Mouse (Mus musculus): ENCODE measurements at regions not wholly inside any gene's neighbourhood (a gene's known extent, or its start where the extent isn't known, plus 50 kb on each side); places are given as distances from the start of the nearest gene placed in this dataset.
A peak's percentile ranks its signal among the peaks of the same experiment; 100 is the strongest.

- WGBS: 52% methylated on average over 5 of the region's 5 CpGs
These were observed 246.6 kb upstream of the Gm4791 start for GRCm38 (mm10) chr9:46751981-46752380.

GRCm38 (mm10) chr9:46749441-46749840 is 249.1 kb upstream of the Gm4791 start:
- Histone ChIP-seq H3K9me3 (replicated peaks) (no peaks in the 10 kb centered on the region), H3K27me3 (no peaks in the 10 kb centered on the region), H3K4me1 (peaks cover 13% of the 10 kb centered on the region), H3K36me3 (no peaks in the 10 kb centered on the region), H3K4me3 (no peak overlapping the region), H3K4me2 (replicated peaks) (no peak overlapping the region), H3K27ac (no peak overlapping the region), H3K9ac (no peak overlapping the region)
- no peak for ATAC-seq (ENCODE audit: low FRiP score)
- 75% methylated on average over 6 of the region's 6 CpGs for whole genome bisulfite sequencing

More at GRCm38 (mm10) chr9:46751981-46752380, 246.6 kb upstream of the Gm4791 start:
- no peak overlapping the region for H3K4me2 ChIP-seq (replicated peaks)
- H3K27me3 ChIP-seq: no peaks in the 10 kb centered on the region
- H3K36me3 ChIP-seq: no peaks in the 10 kb centered on the region
- H3K27ac ChIP-seq: no peak overlapping the region
- H3K9me3 ChIP-seq (replicated peaks): no peaks in the 10 kb centered on the region
- H3K4me3 ChIP-seq: no peak overlapping the region
- peaks cover 13% of the 10 kb centered on the region for H3K4me1 ChIP-seq
- no peak overlapping the region for H3K9ac ChIP-seq
- no peak for ATAC-seq (ENCODE audit: low FRiP score)

GRCm38 (mm10) chr9:46746266-46746665 is 252.3 kb upstream of the Gm4791 start:
- Histone ChIP-seq H3K27me3 (no peaks in the 10 kb centered on the region), H3K4me1 (no peaks in the 10 kb centered on the region), H3K9me3 (replicated peaks) (no peaks in the 10 kb centered on the region), H3K4me3 (no peak overlapping the region), H3K36me3 (no peaks in the 10 kb centered on the region), H3K27ac (no peak overlapping the region), H3K4me2 (replicated peaks) (no peak overlapping the region), H3K9ac (no peak overlapping the region)
- no peak for ATAC-seq (ENCODE audit: low FRiP score)
- 84% methylated on average over 3 of the region's 3 CpGs for WGBS

GRCm38 (mm10) chr9:46740496-46740895 is 258.0 kb upstream of the Gm4791 start:
- no peaks in the 10 kb centered on the region; the same call in 1 of the 2 replicates for H3K27me3 ChIP-seq
- no peak overlapping the region for H3K27ac ChIP-seq
- no peak overlapping the region for H3K4me2 ChIP-seq (replicated peaks)
- H3K9me3 ChIP-seq (replicated peaks): no peaks in the 10 kb centered on the region
- no peak overlapping the region for H3K9ac ChIP-seq
- ATAC-seq (ENCODE audit: low FRiP score): no peak
- peaks cover 11% of the 10 kb centered on the region; the same call in 1 of the 2 replicates for H3K4me1 ChIP-seq
- 79% methylated on average over 4 of the region's 4 CpGs for WGBS
- H3K36me3 ChIP-seq: no peaks in the 10 kb centered on the region
- H3K4me3 ChIP-seq: no peak overlapping the region

- Histone ChIP-seq H3K9me3 (replicated peaks) (no peaks in the 10 kb centered on the region), H3K4me3 (no peak overlapping the region), H3K27me3 (peaks cover 4% of the 10 kb centered on the region; the same call in 1 of the 2 replicates), H3K9ac (no peak overlapping the region), H3K4me1 (peaks cover 11% of the 10 kb centered on the region; the same call in 1 of the 2 replicates), H3K36me3 (no peaks in the 10 kb centered on the region), H3K27ac (no peak overlapping the region), H3K4me2 (replicated peaks) (no peak overlapping the region)
- 75% methylated on average over 3 of the region's 3 CpGs for WGBS
- ATAC-seq (ENCODE audit: low FRiP score): no peak
These were observed 259.2 kb upstream of the Gm4791 start for GRCm38 (mm10) chr9:46739341-46739740.

GRCm38 (mm10) chr9:46738634-46739033 is 259.9 kb upstream of the Gm4791 start:
- no peak overlapping the region for H3K4me3 ChIP-seq
- H3K4me1 ChIP-seq: peaks cover 11% of the 10 kb centered on the region; the same call in 1 of the 2 replicates
- H3K9ac ChIP-seq: no peak overlapping the region
- H3K27me3 ChIP-seq: peaks cover 4% of the 10 kb centered on the region; the same call in 1 of the 2 replicates
- 67% methylated on average over 3 of the region's 3 CpGs for WGBS
- no peaks in the 10 kb centered on the region for H3K9me3 ChIP-seq (replicated peaks)
- ATAC-seq (ENCODE audit: low FRiP score): no peak; the same call in 1 of the 2 replicates
- H3K27ac ChIP-seq: no peak overlapping the region
- H3K4me2 ChIP-seq (replicated peaks): no peak overlapping the region
- H3K36me3 ChIP-seq: no peaks in the 10 kb centered on the region

GRCm38 (mm10) chr9:46738056-46738455 is 260.5 kb upstream of the Gm4791 start:
- Histone ChIP-seq H3K4me1 (peaks cover 11% of the 10 kb centered on the region; the same call in 1 of the 2 replicates), H3K4me3 (no peak overlapping the region), H3K9ac (no peak overlapping the region), H3K27me3 (peaks cover 4% of the 10 kb centered on the region; the same call in 1 of the 2 replicates), H3K4me2 (replicated peaks) (no peak overlapping the region), H3K9me3 (replicated peaks) (no peaks in the 10 kb centered on the region), H3K36me3 (no peaks in the 10 kb centered on the region), H3K27ac (no peak overlapping the region)
- no peak for ATAC-seq (ENCODE audit: low FRiP score)
- 63% methylated on average over 4 of the region's 4 CpGs for WGBS

GRCm38 (mm10) chr9:46737446-46737845 is 261.1 kb upstream of the Gm4791 start:
- WGBS: 32% methylated on average over 3 of the region's 3 CpGs
- no peak overlapping the region for H3K9ac ChIP-seq

GRCm38 (mm10) chr9:46736232-46736631 is 262.3 kb upstream of the Gm4791 start:
- peaks cover 11% of the 10 kb centered on the region; the same call in 1 of the 2 replicates for H3K4me1 ChIP-seq
- no peaks in the 10 kb centered on the region for H3K9me3 ChIP-seq (replicated peaks)
- no peak overlapping the region for H3K4me2 ChIP-seq (replicated peaks)
- no peak overlapping the region for H3K4me3 ChIP-seq
- peaks cover 4% of the 10 kb centered on the region; the same call in 1 of the 2 replicates for H3K27me3 ChIP-seq
- H3K9ac ChIP-seq: no peak overlapping the region
- no peaks in the 10 kb centered on the region for H3K36me3 ChIP-seq
- ATAC-seq (ENCODE audit: low FRiP score): no peak
- no peak overlapping the region for H3K27ac ChIP-seq

More at GRCm38 (mm10) chr9:46737446-46737845, 261.1 kb upstream of the Gm4791 start:
- Histone ChIP-seq H3K27me3 (peaks cover 4% of the 10 kb centered on the region; the same call in 1 of the 2 replicates), H3K4me3 (no peak overlapping the region), H3K27ac (no peak overlapping the region), H3K4me2 (replicated peaks) (no peak overlapping the region), H3K9me3 (replicated peaks) (no peaks in the 10 kb centered on the region), H3K36me3 (no peaks in the 10 kb centered on the region), H3K4me1 (peaks cover 11% of the 10 kb centered on the region; the same call in 1 of the 2 replicates)
- no peak for ATAC-seq (ENCODE audit: low FRiP score)

GRCm38 (mm10) chr9:46735664-46736067 is 262.9 kb upstream of the Gm4791 start:
- H3K4me3 ChIP-seq: no peak overlapping the region
- H3K27ac ChIP-seq: no peak overlapping the region
- no peaks in the 10 kb centered on the region for H3K36me3 ChIP-seq
- H3K4me2 ChIP-seq (replicated peaks): no peak overlapping the region
- peaks cover 4% of the 10 kb centered on the region; the same call in 1 of the 2 replicates for H3K27me3 ChIP-seq
- H3K9me3 ChIP-seq (replicated peaks): no peaks in the 10 kb centered on the region
- H3K9ac ChIP-seq: no peak overlapping the region
- WGBS: 2% methylated on average over 4 of the region's 4 CpGs
- H3K4me1 ChIP-seq: peaks cover 11% of the 10 kb centered on the region; the same call in 1 of the 2 replicates
- peak; percentile 56; the same call in 1 of the 2 replicates for ATAC-seq (ENCODE audit: low FRiP score)

GRCm38 (mm10) chr9:46728465-46728864 is 270.1 kb upstream of the Gm4791 start:
- H3K4me3 ChIP-seq: no peak overlapping the region
- ATAC-seq (ENCODE audit: low FRiP score): 0 out of 2 replicates have a peak, but pooled peaks have one; percentile 13
- WGBS: 30% methylated on average over 5 of the region's 5 CpGs

GRCm38 (mm10) chr9:46724231-46724630 is 274.3 kb upstream of the Gm4791 start:
- no peaks in the 10 kb centered on the region for H3K9me3 ChIP-seq (replicated peaks)
- no peak overlapping the region for H3K4me2 ChIP-seq (replicated peaks)
- no peaks in the 10 kb centered on the region for H3K27me3 ChIP-seq
- 94% methylated on average over 5 of the region's 5 CpGs for WGBS
- no peak overlapping the region for H3K27ac ChIP-seq
- no peaks in the 10 kb centered on the region for H3K36me3 ChIP-seq
- ATAC-seq (ENCODE audit: low FRiP score): no peak
- H3K4me3 ChIP-seq: no peak overlapping the region
- no peak overlapping the region for H3K9ac ChIP-seq
- peaks cover 5% of the 10 kb centered on the region; the same call in 1 of the 2 replicates for H3K4me1 ChIP-seq

More at GRCm38 (mm10) chr9:46728465-46728864, 270.1 kb upstream of the Gm4791 start:
- H3K4me1 ChIP-seq: peaks cover 5% of the 10 kb centered on the region; the same call in 1 of the 2 replicates
- no peak overlapping the region for H3K27ac ChIP-seq
- no peak overlapping the region for H3K9ac ChIP-seq
- no peaks in the 10 kb centered on the region; the same call in 1 of the 2 replicates for H3K27me3 ChIP-seq
- no peaks in the 10 kb centered on the region for H3K9me3 ChIP-seq (replicated peaks)
- H3K36me3 ChIP-seq: no peaks in the 10 kb centered on the region
- no peak overlapping the region for H3K4me2 ChIP-seq (replicated peaks)

- Histone ChIP-seq H3K4me2 (replicated peaks) (no peak overlapping the region), H3K27me3 (no peaks in the 10 kb centered on the region), H3K27ac (no peak overlapping the region), H3K9ac (no peak overlapping the region), H3K36me3 (no peaks in the 10 kb centered on the region), H3K9me3 (replicated peaks) (no peaks in the 10 kb centered on the region), H3K4me3 (no peak overlapping the region), H3K4me1 (no peaks in the 10 kb centered on the region)
- 92% methylated on average over 10 of the region's 10 CpGs for WGBS
- no peak for ATAC-seq (ENCODE audit: low FRiP score)
These were observed 285.1 kb upstream of the Gm4791 start for GRCm38 (mm10) chr9:46713415-46713814.

Measured in hindbrain, embryonic 12.5 days (tissue).